ENCODE assay signal across 14 mouse cellular contexts in the genomic region with DNA sequence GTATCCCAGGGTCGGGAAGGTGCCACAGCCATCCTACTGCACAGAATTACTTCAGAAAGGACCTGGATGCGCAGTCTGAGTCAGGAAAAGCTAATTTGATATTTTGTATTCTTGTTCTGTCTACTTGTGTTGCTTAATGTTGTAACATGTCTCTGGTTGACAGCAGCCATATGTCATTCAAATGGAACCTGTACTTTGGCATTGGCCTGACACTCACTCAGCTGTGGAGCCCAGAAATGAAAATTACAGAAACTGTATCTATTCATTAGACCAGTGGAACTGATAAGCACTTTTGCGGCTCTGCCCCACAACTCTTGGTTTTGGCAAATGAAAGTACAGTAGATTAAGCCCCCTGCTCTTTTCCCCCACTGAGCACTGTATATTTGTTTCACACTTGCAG.
A peak's percentile ranks its signal among the peaks of the same experiment; 100 is the strongest.
DNase-seq lines count a peak whose midpoint lies in the region; ATAC-seq and TF ChIP-seq lines count a peak whose summit lies in the region.
"Had no signal": no experiment of that assay in that cellular context is flagged by ENCODE, and none has a peak within 500 bp of the region (broad histone marks: within the 10 kb centered on the region; RNA-seq: fewer than 3 reads in every experiment).

No protein-coding gene starts in this region.

- no peak overlapping the region for H3K4me3 ChIP-seq in intestine, embryonic 15.5 days (replicated peaks)
- no peak overlapping the region for H3K4me3 ChIP-seq in intestine, postnatal 0 days (ENCODE audit: low read depth, low read length)
- H3K4me3 ChIP-seq in neural tube, embryonic 13.5 days: no peak overlapping the region
- H3K4me3 ChIP-seq in stomach, postnatal 0 days (ENCODE audit: low read depth, low read length): no peak overlapping the region
- H3K4me3 ChIP-seq in heart, adult 2 months: no peak overlapping the region

- peak; percentile 31 for DNase-seq in cerebellum, adult 11-12 months
- DNase-seq in cerebellum, adult 9-11 months: no peak
- DNase-seq in neural tube, embryonic 10.5 days (ENCODE audit: extremely low spot score, low spot score): no peak
- no peak for DNase-seq in stomach, postnatal 0 days (ENCODE audit: low spot score)
- DNase-seq in heart, adult 2 months: no peak
- DNase-seq: gastrocnemius, postnatal 10 days; heart, postnatal 36 days; kidney, adult 2 months; kidney, postnatal 36 days had no signal

- peaks cover 52% of the 10 kb centered on the region for H3K4me1 ChIP-seq in intestine, embryonic 15.5 days (replicated peaks)
- H3K4me1 ChIP-seq in intestine, postnatal 0 days (replicated peaks; ENCODE audit: control insufficient read depth, insufficient read depth, low read length): peaks cover 4% of the 10 kb centered on the region
- peaks cover 83% of the 10 kb centered on the region for H3K4me1 ChIP-seq in neural tube, embryonic 13.5 days (replicated peaks)
- H3K4me1 ChIP-seq in stomach, postnatal 0 days (replicated peaks; ENCODE audit: control insufficient read depth, insufficient read depth): peaks cover 12% of the 10 kb centered on the region
- H3K4me1 ChIP-seq in heart, adult 2 months (ENCODE audit: control insufficient read depth, insufficient read depth, low read length): peaks cover 31% of the 10 kb centered on the region

- TF ChIP-seq EP300 in stomach, postnatal 0 days (optimal IDR thresholded peaks at IDR 0.05): no peak
- TF ChIP-seq EP300 in heart, adult 2 months (IDR thresholded peaks at IDR 0.05; ENCODE audit: insufficient read depth, low read depth, low read length): no peak

- H3K27ac ChIP-seq in intestine, embryonic 15.5 days: 0 out of 2 replicates have a peak overlapping the region, but pooled peaks have one; percentile 17
- no peak overlapping the region for H3K27ac ChIP-seq in intestine, postnatal 0 days (ENCODE audit: low read depth, low read length)
- peak overlapping the region; percentile 78 for H3K27ac ChIP-seq in neural tube, embryonic 13.5 days (replicated peaks)
- peak overlapping the region; percentile 82; the same call in 1 of the 2 replicates for H3K27ac ChIP-seq in stomach, postnatal 0 days (replicated peaks)
- no peak overlapping the region for H3K27ac ChIP-seq in heart, adult 2 months

- WGBS in intestine, embryonic 15.5 days: 85% methylated on average over 3 of the region's 3 CpGs
- WGBS in intestine, postnatal 0 days: 80% methylated on average over 3 of the region's 3 CpGs
- WGBS in neural tube, embryonic 13.5 days: 80% methylated on average over 3 of the region's 3 CpGs
- 62% methylated on average over 3 of the region's 3 CpGs for WGBS in stomach, postnatal 0 days
- WGBS in heart, adult 2 months: 83% methylated on average over 3 of the region's 3 CpGs

- H3K9ac ChIP-seq in intestine, embryonic 15.5 days: no peak overlapping the region
- no peak overlapping the region for H3K9ac ChIP-seq in intestine, postnatal 0 days (ENCODE audit: low read depth, low read length)
- H3K9ac ChIP-seq in neural tube, embryonic 13.5 days: no peak overlapping the region
- H3K9ac ChIP-seq in stomach, postnatal 0 days (ENCODE audit: low read length): no peak overlapping the region
- no peak overlapping the region for H3K9ac ChIP-seq in heart, adult 2 months (ENCODE audit: low read depth, low read length)

- ATAC-seq in intestine, embryonic 15.5 days: no peak
- no peak for ATAC-seq in intestine, postnatal 0 days
- ATAC-seq in neural tube, embryonic 13.5 days (ENCODE audit: low read depth): no peak
- no peak for ATAC-seq in stomach, postnatal 0 days (ENCODE audit: low FRiP score, low TSS enrichment)

- peaks cover 16% of the 10 kb centered on the region for H3K79me2 ChIP-seq in heart, adult 2 months (replicated peaks; ENCODE audit: control insufficient read depth, insufficient read depth, low read length)

- intact Hi-C loops in heart, adult 2 months (cut with DNase I): no loop called here

- H3K27me3 ChIP-seq in intestine, embryonic 15.5 days (replicated peaks): no peaks in the 10 kb centered on the region
- H3K27me3 ChIP-seq in intestine, postnatal 0 days (replicated peaks; ENCODE audit: control insufficient read depth, insufficient read depth, low read length): no peaks in the 10 kb centered on the region
- no peaks in the 10 kb centered on the region for H3K27me3 ChIP-seq in neural tube, embryonic 13.5 days
- no peaks in the 10 kb centered on the region for H3K27me3 ChIP-seq in stomach, postnatal 0 days (ENCODE audit: control insufficient read depth, insufficient read depth, low read length)
- H3K27me3 ChIP-seq in heart, adult 2 months (ENCODE audit: control insufficient read depth, insufficient read depth, low read length): no peaks in the 10 kb centered on the region

- H3K9me3 ChIP-seq in intestine, embryonic 15.5 days: no peaks in the 10 kb centered on the region
- no peaks in the 10 kb centered on the region for H3K9me3 ChIP-seq in intestine, postnatal 0 days (ENCODE audit: control insufficient read depth)
- H3K9me3 ChIP-seq in neural tube, embryonic 13.5 days: no peaks in the 10 kb centered on the region
- no peaks in the 10 kb centered on the region for H3K9me3 ChIP-seq in stomach, postnatal 0 days (ENCODE audit: control insufficient read depth, low read length)

- no peak overlapping the region for H3K4me2 ChIP-seq in intestine, embryonic 15.5 days (replicated peaks)
- no peak overlapping the region for H3K4me2 ChIP-seq in intestine, postnatal 0 days (replicated peaks; ENCODE audit: low read depth)
- no peak overlapping the region for H3K4me2 ChIP-seq in neural tube, embryonic 13.5 days
- no peak overlapping the region for H3K4me2 ChIP-seq in stomach, postnatal 0 days (replicated peaks; ENCODE audit: low read depth)
- H3K4me2 ChIP-seq: heart, embryonic 11.5 days; midbrain, embryonic 11.5 days had no signal

- TF ChIP-seq CTCF in intestine, postnatal 0 days (IDR thresholded peaks at IDR 0.05; ENCODE audit: low read depth): no peak
- no peak for TF ChIP-seq CTCF in stomach, postnatal 0 days (IDR thresholded peaks at IDR 0.05; ENCODE audit: low read depth)
- no peak for TF ChIP-seq CTCF in heart, adult 2 months (IDR thresholded peaks at IDR 0.05)

- H3K36me3 ChIP-seq in intestine, embryonic 15.5 days: no peaks in the 10 kb centered on the region
- no peaks in the 10 kb centered on the region; the same call in 1 of the 2 replicates for H3K36me3 ChIP-seq in intestine, postnatal 0 days (ENCODE audit: control insufficient read depth, insufficient read depth)
- H3K36me3 ChIP-seq in neural tube, embryonic 13.5 days: no peaks in the 10 kb centered on the region
- no peaks in the 10 kb centered on the region for H3K36me3 ChIP-seq in stomach, postnatal 0 days (ENCODE audit: control insufficient read depth, insufficient read depth, low read length)
- no peaks in the 10 kb centered on the region for H3K36me3 ChIP-seq in heart, adult 2 months (ENCODE audit: control insufficient read depth, insufficient read depth, low read length)

- TF ChIP-seq POLR2A in heart, adult 2 months (IDR thresholded peaks at IDR 0.05; ENCODE audit: insufficient read depth, low read depth, low read length): no peak

Comparison
In these comparisons a context has a peak if more than half of its experiments do, and no peak if none do; other contexts are left out.
1. H3K27ac ChIP-seq: peak in intestine, embryonic 15.5 days (single experiment), neural tube, embryonic 13.5 days (single experiment) and stomach, postnatal 0 days (single experiment); none in intestine, postnatal 0 days (single experiment) and heart, adult 2 months (single experiment).